Mouse (Mus musculus) T-cell, adult 2 months (primary cell): ENCODE data around the gene Hdgfl3.
A peak's percentile ranks its signal among the peaks of the same experiment; 100 is the strongest.

Source experiments
- DNase-seq: peaks from one replicate; pipeline ENCODE4 v3.0.0; 2022; ENCODE audit warnings: low spot score

Gene Hdgfl3

GRCm38 (mm10) chr7:81899361-81899760, 34.9 kb downstream of the Hdgfl3 start:
- DNase-seq = no peak

DNA sequence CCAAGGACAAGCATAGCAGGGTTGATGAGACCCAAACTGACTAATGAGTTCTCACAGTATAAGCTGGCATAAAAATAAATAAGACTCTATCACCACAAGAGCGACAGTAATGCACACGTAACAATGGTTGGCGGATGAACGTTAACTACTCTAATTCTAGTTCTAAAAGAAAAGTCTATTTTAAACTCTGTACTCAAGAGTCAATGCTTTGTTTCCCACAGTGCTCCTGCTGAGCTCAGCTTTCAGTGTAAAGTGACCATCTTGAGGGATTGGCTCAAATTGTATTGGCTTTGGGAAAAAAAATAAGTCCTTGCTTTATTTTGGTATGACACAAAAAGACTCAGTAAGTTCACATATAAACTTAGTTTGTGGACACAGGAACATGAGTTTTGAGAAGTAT, 49.1 kb downstream of the Hdgfl3 start:
- DNase-seq = no peak

DNA sequence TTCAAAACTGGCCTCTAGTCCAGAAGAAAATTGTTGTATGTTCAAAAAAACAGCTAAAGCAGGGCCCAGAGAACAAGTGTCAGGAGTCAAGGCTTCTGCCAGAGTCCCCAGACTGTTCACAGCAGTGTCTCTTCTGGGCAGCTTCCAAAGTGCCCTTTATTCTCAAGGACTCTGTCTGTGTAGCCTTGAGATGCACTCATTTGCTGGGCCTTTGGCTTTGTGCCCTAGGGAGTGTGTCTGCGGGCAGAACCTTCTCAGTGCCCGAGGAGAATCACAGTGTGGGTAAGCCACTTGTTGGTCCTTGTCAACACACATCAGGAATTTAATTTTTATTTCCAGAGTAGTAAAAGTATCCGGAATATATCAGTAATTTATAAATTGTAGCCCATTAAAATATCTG, 52.7 kb downstream of the Hdgfl3 start:
- no peak for DNase-seq

GRCm38 (mm10) chr7:81880797-81881196, 53.5 kb downstream of the Hdgfl3 start:
- no peak for DNase-seq

GRCm38 (mm10) chr7:81880286-81880685, 54.0 kb downstream of the Hdgfl3 start:
- DNase-seq = no peak

GRCm38 (mm10) chr7:81875372-81875771, 58.9 kb downstream of the Hdgfl3 start:
- DNase-seq = no peak

DNA sequence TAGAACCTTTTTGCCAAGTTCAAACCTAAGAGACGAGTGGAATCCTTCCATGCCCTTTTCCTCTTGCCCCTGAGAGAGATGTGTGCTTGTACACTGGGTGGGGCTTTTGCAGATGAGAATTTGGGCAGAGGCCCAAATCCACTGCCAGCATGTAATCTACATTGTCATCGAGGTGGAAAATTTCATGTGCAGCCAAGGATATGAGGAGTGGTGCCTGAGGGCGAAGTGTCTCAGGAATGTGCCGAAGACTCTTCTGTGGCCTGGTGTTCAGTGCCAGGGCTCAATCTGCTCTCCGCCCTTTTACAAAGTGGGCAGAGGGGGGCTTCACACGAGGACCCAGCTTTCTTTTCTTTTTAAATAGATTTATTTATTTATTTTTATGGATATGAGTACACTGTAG, 59.6 kb downstream of the Hdgfl3 start:
- no peak for DNase-seq

DNA sequence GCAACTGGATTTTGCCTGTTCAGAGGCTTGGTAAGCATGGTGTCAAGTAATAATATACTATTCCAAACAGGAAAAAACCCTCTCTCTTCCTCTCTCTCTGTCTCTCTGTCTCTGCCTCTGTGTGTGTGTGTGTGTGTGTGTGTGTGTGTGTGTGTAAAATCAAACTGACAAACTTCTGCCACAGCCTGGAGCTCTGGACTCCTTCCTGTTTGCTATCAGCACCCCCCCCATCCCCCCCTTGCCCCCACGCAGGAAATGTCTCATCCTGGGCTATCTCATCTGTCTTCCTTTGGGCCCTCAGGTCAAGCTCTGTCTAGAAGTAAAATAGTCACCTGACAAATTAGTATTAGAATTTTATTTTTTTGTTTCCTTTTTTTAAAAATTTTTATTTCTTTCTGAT, 60.5 kb downstream of the Hdgfl3 start:
- no peak for DNase-seq

DNA sequence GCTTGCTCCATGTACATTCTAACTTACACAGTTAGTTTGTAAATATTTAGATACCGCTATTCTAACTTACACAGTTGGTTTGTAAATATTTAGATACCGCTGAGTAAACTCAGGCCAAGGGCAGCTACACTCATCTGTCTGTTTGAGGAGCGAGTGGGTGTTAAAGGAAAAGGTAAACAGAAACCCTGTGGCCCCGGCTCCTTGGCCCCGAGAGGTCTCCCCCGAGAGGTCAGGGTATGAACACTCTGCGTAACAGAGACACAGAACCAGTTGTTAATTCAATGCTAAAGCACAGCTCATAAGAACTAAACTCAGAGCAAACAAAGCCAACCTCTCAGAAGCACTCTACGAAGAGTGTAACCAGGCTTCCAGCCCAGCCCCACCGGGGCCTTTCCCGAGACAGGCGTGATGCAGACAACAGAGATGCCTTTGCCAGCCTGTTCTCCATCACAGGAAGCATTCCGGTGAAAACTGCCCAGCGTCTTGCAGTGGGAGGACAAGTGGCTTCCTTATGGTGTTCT, 61.7 kb downstream of the Hdgfl3 start:
- no peak for DNase-seq

GRCm38 (mm10) chr7:81868158-81868557, 66.1 kb downstream of the Hdgfl3 start:
- peak; percentile 69 for DNase-seq

- no peak for DNase-seq
Observed at GRCm38 (mm10) chr7:81867231-81867930, 66.9 kb downstream of the Hdgfl3 start.

- DNase-seq = no peak
Observed at GRCm38 (mm10) chr7:81865937-81866336, 68.3 kb downstream of the Hdgfl3 start.

DNA sequence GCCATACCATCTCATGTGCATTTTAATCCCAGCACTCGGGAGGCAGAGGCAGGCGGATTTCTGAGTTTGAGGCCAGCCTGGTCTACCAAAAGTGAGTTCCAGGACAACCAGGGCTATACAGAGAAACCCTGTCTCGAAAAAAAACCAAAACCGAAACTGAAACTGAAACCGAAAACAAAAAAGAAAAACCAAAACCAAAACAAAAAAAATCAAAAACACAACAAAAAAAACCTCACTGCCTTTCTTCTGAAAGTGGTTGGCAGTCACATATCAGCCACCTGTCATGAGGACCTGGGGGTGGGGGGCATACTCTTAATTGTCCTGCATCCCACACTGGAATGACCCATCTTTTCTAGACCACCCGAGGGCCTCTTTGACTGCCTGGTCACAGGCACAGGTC, 69.7 kb downstream of the Hdgfl3 start:
- no peak for DNase-seq

GRCm38 (mm10) chr7:81862587-81863583, 71.4 kb downstream of the Hdgfl3 start:
- DNase-seq = peak; percentile 84

DNA sequence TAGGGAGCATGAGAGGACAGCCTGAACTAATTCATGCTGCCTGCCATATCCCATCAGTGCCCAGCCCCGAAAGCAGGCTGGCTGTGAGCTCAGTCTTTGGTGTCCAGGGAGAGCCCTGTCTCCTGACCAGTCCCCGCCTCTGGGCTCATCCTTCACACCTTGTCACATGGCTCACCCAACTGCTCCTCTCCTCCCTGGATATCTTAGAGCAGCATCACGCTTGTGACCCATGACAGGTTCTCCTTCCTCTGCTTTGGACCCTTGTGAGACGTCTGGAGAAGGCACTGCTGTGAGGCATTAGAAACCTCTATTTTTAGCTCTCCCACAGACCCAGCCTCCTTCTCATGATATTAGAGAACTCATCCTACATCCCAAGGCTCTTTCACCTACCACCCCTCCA, 72.4 kb downstream of the Hdgfl3 start:
- DNase-seq = no peak

GRCm38 (mm10) chr7:81861461-81861860, 72.8 kb downstream of the Hdgfl3 start:
- no peak for DNase-seq

GRCm38 (mm10) chr7:81860996-81861395, 73.3 kb downstream of the Hdgfl3 start:
- no peak for DNase-seq

GRCm38 (mm10) chr7:81860071-81860470, 74.2 kb downstream of the Hdgfl3 start:
- no peak for DNase-seq

GRCm38 (mm10) chr7:81858968-81859721, 75.1 kb downstream of the Hdgfl3 start, which contains the start of gene Tm6sf1:
TSS of gene Tm6sf1 (plus strand) at chr7:81859001.
- peak; percentile 32 for DNase-seq

DNA sequence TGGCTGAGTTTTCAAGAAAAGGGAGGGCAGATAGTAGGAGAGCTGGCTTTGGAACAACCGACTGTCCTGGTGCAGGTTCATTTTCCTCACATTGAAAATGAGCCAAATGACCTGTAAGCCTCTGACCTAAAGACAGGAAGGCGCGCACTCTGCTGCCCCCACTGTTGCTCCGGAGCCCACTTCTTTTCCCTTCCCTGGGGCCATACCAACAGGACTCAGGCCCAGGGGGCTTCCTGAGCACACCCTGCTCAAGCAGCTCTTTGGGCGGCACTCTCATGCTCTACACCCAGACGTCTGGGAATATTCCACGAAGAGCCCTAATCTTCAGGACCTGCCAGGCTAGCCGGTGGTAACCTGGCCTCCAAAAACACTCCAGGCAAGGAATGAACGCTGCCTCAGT, 76.0 kb downstream of the Hdgfl3 start:
- no peak for DNase-seq

- no peak for DNase-seq
Observed at GRCm38 (mm10) chr7:81856221-81856620, 78.1 kb downstream of the Hdgfl3 start.

DNA sequence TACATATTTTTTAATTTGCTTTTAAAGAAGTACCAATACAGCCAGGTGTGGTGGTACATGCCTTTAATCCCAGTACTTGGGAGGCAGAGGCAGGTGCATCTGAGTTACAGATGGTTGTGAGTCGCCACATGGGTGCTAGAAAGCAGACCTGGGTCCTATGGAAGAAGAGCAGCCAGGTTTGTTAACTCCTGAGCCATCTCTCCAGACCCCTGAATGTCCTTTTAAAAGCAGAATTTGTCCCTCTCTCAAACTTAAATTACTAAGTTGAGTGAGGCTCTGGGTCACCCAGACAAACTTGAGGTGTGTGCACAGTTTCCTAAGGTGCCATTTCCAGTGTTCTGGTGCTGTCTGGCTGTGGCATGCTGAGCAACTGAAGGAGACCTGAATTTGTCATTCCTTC, 78.6 kb downstream of the Hdgfl3 start, which contains the start of gene Gm10160:
Gene Gm10160 (minus strand): TSS at position 101 of the 400 bp plus-strand sequence.
- DNase-seq = no peak
